Mouse (Mus musculus): ENCODE measurements at regions not wholly inside any gene's neighbourhood (a gene's known extent, or its start where the extent isn't known, plus 50 kb on each side); places are given as distances from the start of the nearest gene placed in this dataset.
A peak's percentile ranks its signal among the peaks of the same experiment; 100 is the strongest.

GRCm38 (mm10) chr15:15860315-15860714, 868.2 kb upstream of the Cdh9 start:
- no peak for DNase-seq (ENCODE audit: low read depth)

GRCm38 (mm10) chr15:15873461-15873860, 855.1 kb upstream of the Cdh9 start:
- DNase-seq (ENCODE audit: low read depth): peak; percentile 9

All from 416B (cell line).